Mouse (Mus musculus) cerebellum, adult 9-11 months (tissue): ENCODE results near the gene Arid5a.
A peak's percentile ranks its signal among the peaks of the same experiment; 100 is the strongest.

Experiments used
- DNase-seq: peaks from one replicate; pipeline ENCODE4 v3.0.0; 2022

The Arid5a gene

DNA sequence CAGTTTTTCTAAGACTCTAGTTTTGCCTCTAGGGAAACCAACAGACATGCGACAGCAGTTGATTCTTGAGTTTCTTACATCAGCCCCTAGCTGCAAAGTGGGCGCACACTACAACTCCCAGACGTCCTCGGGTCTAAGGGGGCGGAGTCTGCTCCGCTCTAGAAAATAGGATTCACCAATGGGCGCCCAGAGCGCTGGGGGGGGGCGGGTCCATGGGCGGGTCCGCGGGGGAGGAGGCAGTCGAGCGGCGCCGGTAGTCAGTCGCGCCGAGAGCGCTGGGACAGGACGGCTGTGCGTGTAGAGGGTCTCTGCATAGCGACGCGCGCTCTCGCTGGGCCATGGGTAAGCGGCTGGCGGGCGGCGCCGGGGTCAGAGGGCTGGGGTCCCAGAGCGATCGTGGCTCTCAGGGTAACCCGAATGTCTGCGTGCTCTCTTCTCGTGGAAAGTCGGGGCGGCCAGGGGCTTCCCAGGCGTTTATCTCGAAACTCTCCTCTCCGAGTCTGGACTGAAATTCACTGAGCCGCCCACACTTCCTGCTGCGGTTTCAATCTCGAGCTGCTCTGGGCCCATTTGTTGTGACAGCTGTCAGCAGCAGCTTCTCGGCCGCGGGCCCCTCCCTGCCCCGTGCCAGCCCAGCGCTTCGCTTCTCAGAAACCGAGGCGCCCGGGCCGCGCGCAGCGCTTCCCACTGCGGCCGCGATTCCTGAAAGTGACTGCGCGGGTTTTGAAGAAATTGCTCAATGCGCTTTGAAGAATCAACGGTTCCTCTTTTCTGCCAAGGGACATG is at the start of gene Arid5a:
Gene Arid5a (plus strand): TSS at position 239 of the 786 bp plus-strand sequence.
- DNase-seq = peak; percentile 87

DNA sequence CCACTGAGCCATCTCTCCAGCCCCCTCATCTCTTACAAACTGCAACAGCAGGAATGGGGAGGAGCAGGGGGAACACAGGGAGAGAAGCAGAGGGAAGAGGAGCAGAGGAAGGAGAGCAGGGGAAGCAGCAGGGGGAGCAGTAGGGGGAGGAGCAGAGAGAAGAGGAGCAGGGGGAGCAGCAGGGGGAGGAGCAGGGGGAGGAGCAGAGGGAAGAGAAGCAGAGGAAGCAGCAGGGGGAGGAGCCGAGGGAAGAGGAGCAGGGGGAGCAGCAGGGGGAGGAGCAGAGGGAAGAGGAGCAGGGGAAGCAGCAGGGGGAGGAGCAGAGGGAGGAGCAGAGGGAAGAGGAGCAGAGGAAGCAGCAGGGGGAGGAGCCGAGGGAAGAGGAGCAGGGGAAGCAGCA is 48.9 kb upstream of the Arid5a start:
- DNase-seq = no peak

DNA sequence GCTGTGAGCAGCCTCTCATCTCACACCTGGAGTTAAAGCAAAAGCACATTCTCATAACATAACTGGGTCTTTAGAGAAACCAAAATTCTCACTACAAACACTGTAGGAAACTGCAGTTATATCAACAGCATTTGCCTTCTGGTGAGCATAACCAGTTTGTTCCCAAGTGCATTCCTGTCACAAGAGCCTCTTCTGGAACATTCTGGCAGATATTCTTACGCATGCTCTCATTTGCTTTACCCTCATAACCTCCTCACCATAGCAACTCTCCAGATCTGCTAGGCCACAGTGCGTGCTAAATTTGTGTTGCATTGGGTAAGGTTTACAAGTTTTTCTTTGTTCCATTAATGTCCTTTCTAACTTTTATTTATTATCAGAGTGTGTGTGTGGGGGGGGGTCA is 48.3 kb upstream of the Arid5a start:
- no peak for DNase-seq

DNA sequence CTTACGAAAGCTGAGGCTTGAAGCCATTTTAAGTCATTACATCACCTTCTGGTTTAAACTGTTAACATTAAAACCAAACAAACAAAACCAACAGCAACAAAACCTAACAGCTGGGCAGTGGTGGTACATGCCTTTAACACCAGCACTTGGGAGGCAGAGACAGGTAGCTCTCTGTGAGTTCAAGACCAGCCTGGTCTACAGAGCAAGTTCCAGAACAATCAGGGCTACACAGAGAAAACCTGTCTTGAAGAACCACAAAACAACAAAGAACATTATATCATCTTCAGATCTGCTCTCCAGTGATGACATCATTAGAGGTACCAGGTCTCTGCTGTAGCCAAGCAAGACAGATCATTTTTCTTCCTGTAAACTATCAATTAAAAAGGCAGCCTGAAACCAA is 47.1 kb upstream of the Arid5a start:
- no peak for DNase-seq

DNA sequence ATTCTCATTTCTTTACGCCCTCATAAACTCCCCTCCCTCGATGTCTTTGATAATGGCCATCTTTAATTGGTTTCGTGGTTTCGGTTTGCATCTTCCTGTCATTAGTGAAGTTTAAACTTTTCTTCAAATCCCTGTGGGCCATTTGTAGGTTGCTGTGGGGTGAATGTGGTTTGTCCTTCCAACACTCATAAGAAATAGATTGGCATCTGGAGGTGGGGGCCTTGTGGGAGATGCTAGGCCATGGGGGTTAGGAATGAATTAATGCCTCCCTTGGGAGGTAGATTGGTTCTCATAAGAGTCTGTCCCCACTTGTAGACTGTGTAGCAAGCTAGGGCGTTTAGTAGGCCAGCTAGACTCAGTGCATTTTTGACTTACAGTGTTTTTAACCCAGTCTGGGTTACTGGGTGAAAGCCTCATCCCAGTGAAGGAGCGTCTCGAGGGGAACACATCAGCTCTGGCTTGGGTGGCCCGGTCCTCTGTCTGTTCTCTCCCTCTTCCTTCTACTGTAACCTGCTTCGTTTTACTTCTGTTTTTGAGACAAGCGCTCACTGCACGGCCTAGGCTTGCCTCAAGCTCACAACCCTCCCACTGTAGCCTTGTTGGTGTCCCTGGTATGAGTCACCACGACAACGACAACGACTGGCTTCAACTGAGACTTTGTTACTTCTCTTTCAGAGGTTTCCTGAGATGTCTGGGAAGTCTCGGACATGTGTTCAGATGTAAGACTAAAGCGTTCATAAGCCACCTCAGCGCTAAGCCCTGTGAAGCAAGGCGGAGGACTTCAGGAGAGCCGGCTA is 45.6 kb upstream of the Arid5a start:
- no peak for DNase-seq

DNA sequence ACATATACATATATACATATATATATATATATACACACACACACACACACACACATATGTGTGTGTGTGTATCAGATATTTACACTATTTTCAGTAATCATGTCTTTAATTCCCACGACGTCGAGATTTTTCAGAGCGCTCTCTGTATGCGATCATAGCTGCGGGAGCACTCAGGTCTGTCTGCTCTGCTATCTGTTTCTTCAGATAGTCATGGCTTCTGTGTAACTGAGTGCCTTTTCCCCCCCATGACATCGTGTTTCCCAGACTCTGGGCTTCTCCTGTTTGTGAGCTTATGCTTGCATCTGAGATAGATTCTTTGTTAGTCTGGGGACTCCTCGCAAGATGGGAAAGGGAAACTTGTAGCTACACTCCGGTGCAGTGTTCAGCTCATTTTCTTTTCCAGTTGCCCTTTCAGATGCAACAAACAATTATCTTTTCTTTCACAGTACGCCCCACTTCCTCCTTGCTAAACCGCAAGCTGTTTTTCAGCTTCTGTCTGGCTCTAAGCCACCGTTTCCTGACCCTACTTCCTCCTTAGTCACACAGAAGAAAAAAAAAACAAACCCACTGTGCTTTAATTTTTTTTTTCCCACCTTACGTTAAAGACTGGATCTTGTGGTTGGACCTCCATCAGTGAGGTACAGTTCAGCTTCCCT is 43.6 kb upstream of the Arid5a start:
- DNase-seq = no peak

DNA sequence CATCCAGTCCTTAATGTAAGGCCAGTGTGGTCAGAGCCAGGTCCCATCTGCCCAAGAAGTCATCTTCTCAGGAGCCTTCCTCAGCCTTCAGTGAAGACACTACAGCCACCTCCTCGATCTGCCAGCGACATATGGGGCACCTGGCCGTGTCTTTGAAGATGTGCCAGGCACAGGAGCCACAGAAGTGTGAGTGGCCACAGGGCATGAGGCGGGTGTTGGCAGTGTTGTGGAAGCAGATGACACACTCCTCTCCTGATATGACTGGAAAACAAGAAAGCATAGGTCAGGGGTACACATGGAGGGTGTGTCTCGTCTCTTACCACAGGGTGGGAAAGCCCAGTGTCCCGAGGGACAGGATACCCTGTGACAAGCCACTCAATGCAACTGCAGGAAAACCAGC is 41.2 kb upstream of the Arid5a start:
- peak; percentile 95 for DNase-seq

DNA sequence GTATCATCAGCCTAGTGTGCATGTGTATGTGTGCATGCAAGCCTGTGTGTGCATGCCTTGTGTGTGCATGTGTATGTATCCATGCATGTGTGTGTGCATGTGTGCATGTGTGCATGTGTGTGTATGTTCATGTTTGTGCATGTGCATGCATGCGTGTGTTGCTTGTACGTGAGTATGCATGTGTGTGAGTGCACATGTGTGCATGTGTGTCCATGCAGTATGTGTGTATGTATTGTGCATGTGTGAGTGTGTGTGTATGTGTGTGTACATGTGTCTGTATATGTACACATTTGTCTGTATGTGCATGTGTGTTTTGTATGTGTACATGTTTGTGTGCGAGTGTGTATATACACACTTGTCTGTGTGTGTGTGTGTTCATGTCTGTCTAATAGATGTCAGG is 39.9 kb upstream of the Arid5a start:
- no peak for DNase-seq

DNA sequence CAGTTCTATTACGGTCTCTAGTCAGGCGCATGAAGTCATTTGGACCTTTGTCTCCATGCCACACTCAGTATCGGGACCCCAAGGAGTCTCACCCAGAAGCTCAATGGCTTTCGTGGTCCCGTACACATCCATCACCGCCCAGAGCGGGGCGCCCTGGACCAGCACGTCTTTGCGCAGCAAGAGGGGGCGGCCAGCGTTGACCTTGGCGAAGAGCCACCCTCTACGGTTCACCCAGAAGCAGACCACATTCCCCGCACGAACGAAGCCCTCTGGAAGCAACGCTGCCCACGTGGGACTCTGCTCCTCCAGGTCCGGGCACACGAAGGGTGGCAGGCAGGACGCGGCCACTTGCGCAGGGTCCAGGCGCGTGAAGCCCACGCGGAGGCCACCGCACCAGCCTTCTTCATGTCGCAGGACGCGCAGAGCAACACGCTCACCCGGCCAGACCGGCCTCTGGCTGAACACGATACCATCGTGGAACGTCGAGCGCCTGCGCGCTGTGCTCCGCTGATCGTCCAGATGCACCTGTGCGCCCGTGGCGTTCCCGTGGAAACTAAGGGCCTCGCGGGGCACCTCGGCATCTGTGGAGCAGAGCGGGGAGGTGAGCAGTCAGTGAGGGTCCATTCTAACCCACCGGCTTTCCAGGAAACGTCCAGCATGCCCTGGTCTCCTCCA is 38.3 kb upstream of the Arid5a start:
- DNase-seq = no peak

DNA sequence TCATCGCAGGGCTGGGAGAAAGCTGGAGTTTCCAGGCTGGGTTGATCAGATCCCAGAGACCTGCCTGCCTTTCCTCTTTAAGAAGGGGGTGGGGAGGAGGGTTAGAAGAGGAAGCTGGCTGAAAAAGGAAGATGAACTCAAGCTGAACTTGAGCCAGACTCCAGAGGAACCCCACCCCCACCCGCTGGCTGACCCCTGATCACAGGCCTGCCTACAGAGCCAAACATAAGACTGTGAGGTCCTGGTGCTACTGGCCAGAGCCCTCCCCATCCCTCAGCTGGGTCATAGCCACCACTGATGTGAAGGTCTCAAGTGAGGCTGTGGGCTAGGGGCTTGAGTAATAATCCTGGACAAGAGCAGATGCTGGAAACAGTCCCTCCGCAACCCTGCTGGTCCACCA is 36.9 kb upstream of the Arid5a start:
- no peak for DNase-seq

DNA sequence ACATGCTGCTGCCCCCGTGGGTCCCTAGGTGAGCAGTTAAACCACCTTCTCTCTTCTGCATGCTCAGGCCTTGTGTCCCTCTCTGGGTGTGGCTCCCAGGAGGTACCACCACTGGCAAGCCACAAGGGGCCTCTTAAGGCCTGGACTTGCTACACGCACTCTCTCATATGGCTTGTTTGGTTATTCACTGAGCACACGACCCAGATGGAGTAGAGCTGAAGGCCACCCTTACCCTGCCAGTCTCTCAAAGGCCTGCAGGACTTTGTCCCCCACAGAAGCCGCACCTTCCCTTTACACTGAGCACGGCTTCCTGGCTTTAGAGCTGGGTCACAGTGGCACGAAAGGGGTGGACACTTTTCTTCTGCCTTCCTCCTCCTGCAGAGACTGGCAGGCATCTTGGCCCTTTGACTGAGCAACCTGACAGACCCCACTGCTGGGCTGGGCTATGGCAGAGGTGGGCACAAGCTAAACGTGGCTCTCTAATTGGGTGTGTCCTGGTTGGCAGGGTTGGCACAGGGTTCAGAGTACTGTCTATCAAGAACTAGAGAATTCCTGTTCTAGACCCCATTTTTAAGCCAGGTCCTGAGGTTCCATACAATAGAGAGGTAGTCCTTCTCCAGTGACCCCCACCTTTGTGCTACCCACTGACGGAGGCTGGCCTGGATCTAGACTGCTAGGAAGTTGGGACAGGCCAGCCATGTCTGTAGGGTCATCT is 35.9 kb upstream of the Arid5a start:
- DNase-seq = no peak

DNA sequence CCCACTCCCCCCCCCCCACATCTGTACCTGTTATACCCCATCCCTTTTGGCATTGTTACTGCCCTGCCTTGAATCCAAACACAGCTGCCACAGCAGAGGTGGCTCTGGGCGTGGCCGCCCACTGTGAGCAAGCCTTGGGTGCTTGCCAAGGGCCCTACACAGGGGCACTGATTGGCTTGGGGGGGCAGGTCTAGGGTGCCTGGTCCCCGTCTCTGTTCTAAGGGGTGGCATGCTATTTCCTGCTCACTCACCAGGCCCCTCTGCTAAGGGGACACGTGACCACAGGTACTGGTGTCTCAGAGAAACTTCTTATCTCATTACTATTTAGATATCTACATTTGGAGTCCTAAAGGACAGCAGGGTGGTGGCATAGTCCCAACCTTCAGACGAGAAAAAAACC is 35.0 kb upstream of the Arid5a start:
- DNase-seq = no peak

DNA sequence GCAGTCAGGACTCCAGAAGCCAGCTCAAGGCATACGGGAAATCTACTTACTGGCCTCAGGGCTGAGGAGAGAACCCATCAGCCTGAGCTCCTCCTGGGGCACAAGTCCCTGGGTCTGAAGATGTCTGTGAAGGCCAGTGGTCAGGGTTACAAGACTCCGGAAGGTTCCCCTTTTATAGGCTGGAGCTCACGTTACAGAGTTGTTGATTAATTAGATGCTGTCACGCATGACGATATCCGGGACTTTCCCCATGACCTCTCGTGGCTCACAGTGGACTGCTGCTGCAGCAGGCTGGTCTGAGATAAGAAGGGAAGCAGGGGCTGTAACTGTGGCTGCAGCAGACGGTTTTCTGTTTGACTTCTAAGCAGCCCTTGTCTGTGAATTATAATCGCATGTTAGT is 34.2 kb upstream of the Arid5a start:
- no peak for DNase-seq

DNA sequence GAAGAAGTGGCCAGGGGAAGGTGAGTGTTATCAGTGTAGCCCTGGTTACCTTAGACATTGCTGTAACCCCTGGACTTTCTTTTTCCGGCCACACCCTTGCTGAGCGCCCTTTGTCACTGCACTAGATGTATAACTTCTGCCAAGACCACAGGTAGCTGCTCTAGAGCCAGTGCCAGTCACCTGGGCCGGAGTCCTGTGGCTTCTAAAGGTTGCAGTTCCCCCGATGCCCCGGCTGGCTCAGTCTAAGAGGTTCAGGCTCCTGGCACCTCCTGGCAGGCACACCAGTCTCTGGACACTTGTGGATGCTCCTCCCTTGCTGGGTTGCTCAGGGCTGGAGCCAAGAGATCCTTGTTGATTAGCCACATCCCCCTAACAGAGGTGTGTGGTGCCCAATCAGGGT is 33.1 kb upstream of the Arid5a start, which contains the start of gene Neurl3:
Gene Neurl3 (minus strand): TSS at position 225 of the 400 bp plus-strand sequence.
- DNase-seq = no peak

DNA sequence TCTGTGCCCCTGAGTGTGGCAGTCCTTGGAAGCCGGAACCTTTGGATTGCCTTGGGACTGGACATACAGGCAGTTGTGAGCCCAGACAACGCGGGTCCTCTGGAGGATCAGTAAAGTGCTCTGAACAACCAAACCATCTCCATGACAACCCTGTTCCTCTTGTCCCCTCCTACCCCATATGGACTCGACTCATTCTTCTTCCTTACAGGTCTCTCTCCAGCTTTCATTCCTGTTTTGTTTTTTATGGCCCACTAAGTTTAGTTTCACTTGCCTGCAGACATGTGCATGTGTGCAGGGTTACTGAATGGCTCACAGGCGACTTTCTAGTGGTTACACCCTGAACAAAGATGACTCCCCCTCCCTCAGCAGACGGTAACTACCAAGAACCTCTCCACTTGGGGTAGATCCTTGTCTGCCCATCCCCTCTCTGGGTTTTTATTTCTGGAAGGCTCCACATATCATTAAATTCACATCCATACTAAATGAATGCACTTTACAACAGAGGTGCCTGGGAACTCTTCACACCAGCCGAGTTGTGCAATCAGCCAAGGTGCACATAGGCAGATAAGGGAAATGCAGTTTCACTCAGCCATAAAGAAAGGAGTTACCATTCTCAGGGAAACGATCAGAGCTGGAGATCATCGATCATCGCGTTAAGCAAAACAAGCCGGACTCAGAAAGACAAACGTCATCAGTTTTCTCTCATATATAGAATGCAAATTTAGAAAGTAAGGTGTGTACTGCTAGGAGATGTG is 31.7 kb upstream of the Arid5a start:
- no peak for DNase-seq

DNA sequence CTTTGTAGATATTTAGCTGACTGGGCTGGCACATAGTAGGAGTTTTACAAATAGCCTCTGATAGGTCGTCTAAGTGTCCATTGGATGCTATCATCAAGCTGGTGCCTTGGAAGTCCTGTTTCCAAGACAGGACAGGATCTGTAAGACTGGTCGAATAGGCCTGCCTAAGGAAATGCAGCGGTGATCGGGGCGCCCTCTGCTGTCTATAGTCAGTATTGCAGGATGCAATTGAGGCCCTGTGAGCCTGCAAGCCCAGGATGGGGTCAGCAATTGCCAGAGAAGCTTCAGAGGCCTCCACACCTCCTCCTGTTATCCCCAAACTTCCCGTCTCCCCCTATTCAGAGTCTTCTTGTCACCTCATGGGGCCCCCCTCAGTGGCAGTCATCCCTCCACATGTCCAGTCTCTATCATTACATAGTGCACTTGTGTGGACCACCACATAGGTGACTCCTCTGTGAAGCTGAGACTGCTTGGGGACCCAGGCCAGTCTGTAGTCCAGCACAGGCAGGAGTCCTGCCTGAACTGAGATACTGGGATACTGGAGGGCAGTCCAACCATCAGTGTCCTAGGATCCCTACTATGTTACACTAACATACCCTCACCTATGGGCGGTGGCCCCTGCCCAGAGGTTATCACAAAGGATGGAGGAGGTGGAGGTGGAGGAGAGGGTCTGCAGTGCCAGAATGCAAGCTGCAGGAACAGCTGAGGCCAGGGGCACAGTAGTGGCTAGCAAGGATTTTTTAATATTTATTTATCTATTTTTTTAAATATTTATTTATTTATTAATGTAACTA is 30.1 kb upstream of the Arid5a start:
- DNase-seq = peak; percentile 76

DNA sequence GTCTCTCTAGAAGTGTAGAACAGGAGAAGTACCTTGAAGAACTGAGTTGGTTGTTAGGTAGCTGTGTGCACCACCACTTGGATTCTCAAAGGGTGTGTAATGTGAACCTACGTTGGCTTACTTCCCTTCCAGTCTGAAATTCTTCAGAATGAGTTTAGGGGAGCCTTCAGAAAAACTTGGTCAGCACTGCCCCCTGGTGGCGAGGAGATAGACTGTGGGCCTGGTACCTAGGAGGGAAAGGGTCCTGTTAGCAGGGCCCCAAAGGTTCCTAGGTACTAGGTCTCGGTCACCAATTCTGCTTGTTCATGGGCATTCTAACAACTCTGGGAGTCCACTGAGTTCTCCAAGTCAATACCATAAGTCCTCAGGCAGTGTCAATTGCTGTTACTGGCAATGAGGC is 28.3 kb upstream of the Arid5a start:
- DNase-seq = peak; percentile 76

DNA sequence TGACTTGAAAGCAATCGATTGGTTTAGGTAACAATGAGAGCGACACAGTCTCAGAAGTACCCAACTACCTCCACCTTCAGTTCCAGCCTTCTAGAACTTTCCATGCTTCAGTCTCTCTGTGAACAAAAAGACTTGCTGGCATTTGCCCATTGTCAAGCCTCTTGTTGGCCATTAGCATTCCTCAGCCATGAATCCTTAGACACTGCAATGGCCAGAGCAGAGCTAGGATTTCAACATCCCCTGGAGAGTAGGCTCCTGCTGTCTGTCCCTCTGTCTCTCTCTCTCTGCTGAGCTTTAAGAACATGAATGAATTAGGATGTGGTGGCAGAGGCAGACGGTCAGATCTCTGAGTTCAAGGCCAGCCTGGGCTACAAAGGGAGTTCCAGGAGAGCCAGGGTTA is 26.6 kb upstream of the Arid5a start:
- no peak for DNase-seq

DNA sequence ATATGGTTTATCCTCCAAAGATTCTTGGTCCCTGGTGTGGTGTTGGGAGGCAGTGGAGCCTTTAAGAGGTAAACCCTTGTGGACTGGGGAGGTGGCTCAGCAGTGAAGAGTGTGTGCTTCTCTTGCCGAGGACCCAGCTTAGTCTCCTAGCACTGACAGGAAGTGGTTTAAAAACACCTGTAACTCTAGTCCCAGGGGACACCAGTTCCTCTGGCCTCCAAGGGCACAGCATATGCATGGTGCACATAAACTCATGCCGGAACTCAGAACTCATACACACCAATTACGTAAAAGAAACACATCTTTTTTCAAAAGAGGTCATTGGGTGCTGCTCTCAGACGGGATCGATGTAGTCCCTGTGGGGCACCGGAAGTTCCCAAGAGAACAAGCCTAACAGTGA is 25.7 kb upstream of the Arid5a start:
- DNase-seq = no peak

DNA sequence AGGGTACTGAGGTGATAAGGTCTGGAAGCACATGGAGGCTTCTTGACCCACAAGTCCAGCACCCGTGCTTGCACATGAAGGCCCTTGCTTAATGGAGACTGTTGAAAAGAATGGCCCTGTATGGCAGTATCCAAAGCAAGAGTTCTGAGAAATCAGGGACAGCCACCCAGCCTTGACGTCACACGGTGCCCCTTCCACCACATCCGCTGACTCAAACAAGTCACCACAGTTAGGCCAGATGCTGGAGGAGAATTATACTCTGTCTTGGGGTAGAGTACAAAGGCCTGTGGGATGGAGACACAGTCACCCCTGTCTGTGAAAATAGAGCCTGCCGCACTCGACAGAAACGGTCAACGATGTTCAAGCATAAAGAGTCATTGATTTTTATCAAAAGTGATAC is 14.1 kb upstream of the Arid5a start:
- peak; percentile 9 for DNase-seq

DNA sequence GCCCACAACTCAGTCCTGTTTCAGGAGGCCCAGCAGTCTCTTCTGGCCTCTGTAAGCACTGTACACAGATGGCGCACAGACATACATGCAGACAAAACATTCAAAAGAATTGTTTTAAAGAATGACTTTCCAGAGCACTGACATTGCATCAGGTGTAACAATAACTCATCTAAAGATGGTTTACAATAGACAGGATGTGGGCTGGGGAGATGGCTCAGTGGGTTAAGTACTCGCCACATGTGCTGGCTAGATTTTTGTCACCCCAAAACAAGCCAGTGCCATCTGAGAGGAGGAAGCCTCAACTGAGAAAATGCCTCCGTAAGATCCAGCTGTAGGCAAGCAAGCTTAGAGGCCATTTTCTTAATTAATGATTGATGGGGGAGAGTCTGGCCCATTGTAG is 13.1 kb upstream of the Arid5a start:
- DNase-seq = no peak
